Mouse (Mus musculus) C3H10T1/2 (cell line): ENCODE measurements around the gene Arhgap42. TPM values are rescaled to one million over a fixed set of nuclear protein-coding genes. Genes with fewer than 3 reads are reported as not detected.

Experiments
- polyA plus RNA-seq, 2 experiments: library from polyadenylated mRNA; unstranded; fragments of >200 nt; fragmentation: generic; extraction: Trizol; gene quantifications; one replicate each; pipeline ENCODE4 v1.2.1; 2012; ENCODE audit warnings: missing spikeins in 2 of 2

Gene Arhgap42
- polyA plus RNA-seq, result 1 to 10 TPM in 1 of 2 experiments, under 1 TPM in 1; 0.25 to 2.1 TPM

DNA sequence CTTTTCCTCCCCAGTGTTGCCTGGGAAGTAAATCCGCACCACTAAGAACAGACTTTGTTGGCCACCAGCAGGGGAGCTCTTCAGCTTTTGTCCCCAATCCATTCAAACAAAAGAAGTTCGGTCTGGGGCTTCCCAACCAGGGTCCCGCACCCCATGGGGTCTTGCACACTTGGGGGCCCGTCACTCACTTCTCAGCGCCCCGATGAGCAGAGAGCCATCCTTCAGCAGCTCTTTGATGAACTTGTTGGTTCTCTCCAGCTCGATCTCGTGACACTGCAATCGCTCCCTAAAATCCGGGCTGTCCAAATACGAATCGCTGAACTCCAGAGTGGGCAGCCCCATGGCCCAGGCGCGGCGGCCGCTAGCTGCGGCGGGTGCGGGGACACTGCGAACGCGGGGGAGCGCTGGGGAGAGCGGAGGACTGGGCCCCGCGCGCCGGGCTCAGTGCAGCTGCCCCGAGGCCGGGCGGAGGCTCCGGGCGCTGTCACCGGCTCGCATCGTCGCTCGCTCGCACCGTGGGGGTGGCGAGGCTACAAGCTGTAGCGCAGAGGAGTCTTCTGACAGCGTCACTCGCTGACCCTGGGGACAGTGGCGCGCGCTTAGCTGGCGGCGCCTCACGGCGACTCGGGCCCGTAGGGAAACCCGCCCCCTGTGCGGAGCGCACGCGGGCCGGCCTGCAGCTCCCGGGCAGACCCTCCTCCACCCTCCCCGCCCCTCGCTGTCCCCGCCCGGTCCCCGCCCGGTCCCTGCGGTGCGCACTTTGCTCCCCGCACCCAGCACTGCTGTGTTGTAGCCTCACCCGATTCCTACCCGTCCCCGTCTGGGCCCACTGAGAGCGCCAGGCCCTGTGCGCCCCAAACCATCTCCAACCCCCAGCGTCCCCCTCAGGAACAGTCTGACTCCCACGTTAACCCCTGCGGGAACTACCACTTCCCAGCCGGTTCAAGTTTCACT, at the start of gene Arhgap42:
TSS of gene Arhgap42 (minus strand) at position 664 of the 954 bp plus-strand sequence.

GRCm38 (mm10) chr9:8971491-8971890, 267.4 kb downstream of the Arhgap42 start, which contains the start of gene Gm16485:
Gm16485 (plus strand) TSS chr9:8971791.

